ENCODE assay signal across 26 mouse cellular contexts in genomic region chr17:64674401-64674800, GRCm38 (mm10).
DNase-seq lines count a peak whose midpoint lies in the region; ATAC-seq lines count a peak whose summit lies in the region.
"Had no signal": no experiment of that assay in that cellular context is flagged by ENCODE, and none has a peak within 500 bp of the region (broad histone marks: within the 10 kb centered on the region; RNA-seq: fewer than 3 reads in every experiment).

No protein-coding gene starts in this region.

- no peak overlapping the region for H3K4me2 ChIP-seq in embryonic facial prominence, embryonic 14.5 days (ENCODE audit: low read depth, low read length)
- H3K4me2 ChIP-seq: embryonic facial prominence, embryonic 12.5 days; forebrain, embryonic 12.5 days; forebrain, embryonic 15.5 days; heart, embryonic 12.5 days; heart, embryonic 15.5 days; hindbrain, embryonic 13.5 days; intestine, embryonic 15.5 days had no signal

- WGBS in embryonic facial prominence, embryonic 14.5 days: 84% methylated on average over 1 of the region's 1 CpGs
- WGBS in embryonic facial prominence, embryonic 10.5 days: 98% methylated on average over 1 of the region's 1 CpGs

- ATAC-seq in embryonic facial prominence, embryonic 14.5 days (ENCODE audit: low read depth): no peak
- ATAC-seq: forebrain, embryonic 15.5 days; hindbrain, embryonic 16.5 days; intestine, embryonic 15.5 days had no signal

- peaks cover 57% of the 10 kb centered on the region for H3K36me3 ChIP-seq in embryonic facial prominence, embryonic 14.5 days (ENCODE audit: control insufficient read depth, insufficient read depth, low read length)
- H3K36me3 ChIP-seq in embryonic facial prominence, embryonic 10.5 days (replicated peaks): peaks cover 70% of the 10 kb centered on the region
- H3K36me3 ChIP-seq: G1E had no signal

- H3K9me3 ChIP-seq in embryonic facial prominence, embryonic 14.5 days (ENCODE audit: control insufficient read depth, low read length): peaks cover 8% of the 10 kb centered on the region
- no peaks in the 10 kb centered on the region for H3K9me3 ChIP-seq in embryonic facial prominence, embryonic 10.5 days
- H3K9me3 ChIP-seq: embryonic facial prominence, embryonic 12.5 days; forebrain, embryonic 12.5 days; forebrain, embryonic 15.5 days; heart, embryonic 12.5 days; heart, embryonic 15.5 days; hindbrain, embryonic 10.5 days; intestine, embryonic 15.5 days had no signal

- peak; percentile 22 for DNase-seq in cerebellum, adult 9-10 months
- DNase-seq in cerebellum, adult 11 months: no peak
- DNase-seq in embryonic facial prominence, embryonic 14.5 days (ENCODE audit: low spot score): peak; percentile 11
- no peak for DNase-seq in embryonic facial prominence, embryonic 10.5 days (ENCODE audit: low spot score)
- peak; percentile 9 to 13 for DNase-seq in B cell, adult 2 months
- DNase-seq in thymus, postnatal 4 days: no peak
- DNase-seq: adrenal gland, postnatal 10 days; adrenal gland, postnatal 36 days; cerebellum, adult 11-12 months; cerebellum, adult 9-11 months; gastrocnemius, postnatal 25 days; heart, adult 18-20 months; heart, postnatal 36 days; kidney, adult 11 months had no signal

- H3K27me3 ChIP-seq in embryonic facial prominence, embryonic 14.5 days (replicated peaks; ENCODE audit: control insufficient read depth, insufficient read depth, low read length): no peaks in the 10 kb centered on the region
- H3K27me3 ChIP-seq in embryonic facial prominence, embryonic 10.5 days (replicated peaks; ENCODE audit: low read depth, poor library complexity, severe bottlenecking): no peaks in the 10 kb centered on the region
- H3K27me3 ChIP-seq: CH12.LX; embryonic facial prominence, embryonic 12.5 days; forebrain, embryonic 12.5 days; forebrain, embryonic 15.5 days; heart, embryonic 12.5 days; heart, embryonic 15.5 days; hindbrain, embryonic 13.5 days; intestine, embryonic 15.5 days had no signal

- H3K4me1 ChIP-seq in embryonic facial prominence, embryonic 14.5 days (ENCODE audit: control insufficient read depth, insufficient read depth, low read length): no peaks in the 10 kb centered on the region
- H3K4me1 ChIP-seq in embryonic facial prominence, embryonic 10.5 days: no peaks in the 10 kb centered on the region
- H3K4me1 ChIP-seq: embryonic facial prominence, embryonic 12.5 days; hindbrain, embryonic 10.5 days had no signal

- H3K9ac ChIP-seq in embryonic facial prominence, embryonic 14.5 days (ENCODE audit: low read depth, low read length): no peak overlapping the region
- H3K9ac ChIP-seq: embryonic facial prominence, embryonic 12.5 days; forebrain, embryonic 12.5 days; forebrain, embryonic 15.5 days; heart, embryonic 12.5 days; heart, embryonic 15.5 days; hindbrain, embryonic 13.5 days; intestine, embryonic 15.5 days had no signal

- H3K27ac ChIP-seq in embryonic facial prominence, embryonic 14.5 days (replicated peaks; ENCODE audit: low read depth, low read length): no peak overlapping the region
- no peak overlapping the region for H3K27ac ChIP-seq in embryonic facial prominence, embryonic 10.5 days (replicated peaks)
- H3K27ac ChIP-seq: embryonic facial prominence, embryonic 12.5 days; forebrain, embryonic 12.5 days; forebrain, embryonic 15.5 days; heart, embryonic 15.5 days; hindbrain, embryonic 10.5 days; hindbrain, embryonic 13.5 days; intestine, embryonic 15.5 days had no signal

- H3K4me3 ChIP-seq in embryonic facial prominence, embryonic 14.5 days (ENCODE audit: low read depth, low read length): no peak overlapping the region
- no peak overlapping the region for H3K4me3 ChIP-seq in embryonic facial prominence, embryonic 10.5 days
- H3K4me3 ChIP-seq: embryonic facial prominence, embryonic 12.5 days; erythroblast, embryonic 14.5 days; forebrain, embryonic 12.5 days; forebrain, embryonic 15.5 days; heart, embryonic 12.5 days; heart, embryonic 15.5 days; hindbrain, embryonic 10.5 days; hindbrain, embryonic 13.5 days; intestine, embryonic 15.5 days had no signal

Comparison
In these comparisons a context has a peak if more than half of its experiments do, and no peak if none do; other contexts are left out.
1. DNase-seq: peak in cerebellum, adult 9-10 months (single experiment), embryonic facial prominence, embryonic 14.5 days (single experiment) and B cell, adult 2 months (2 of 2); none in cerebellum, adult 11 months (single experiment), embryonic facial prominence, embryonic 10.5 days (single experiment) and thymus, postnatal 4 days (single experiment).